Mouse (Mus musculus) gastrocnemius, postnatal 10 days (tissue): ENCODE measurements around the gene Blm. TPM values are rescaled to one million over a fixed set of nuclear protein-coding genes. Genes with fewer than 3 reads are reported as not detected.

Experiments
- DNase-seq: peaks from one replicate; pipeline ENCODE4 v3.0.0; 2021; ENCODE audit warnings: mixed read lengths
- total RNA-seq, 2 experiments: library from RNA; stranded (reverse); gene quantifications; 2 replicates each; pipeline ENCODE4 v1.2.3; 2021

Blm gene
- total RNA-seq, 2 experiments from 2014 or later = 5.4 to 6.3 TPM

DNA sequence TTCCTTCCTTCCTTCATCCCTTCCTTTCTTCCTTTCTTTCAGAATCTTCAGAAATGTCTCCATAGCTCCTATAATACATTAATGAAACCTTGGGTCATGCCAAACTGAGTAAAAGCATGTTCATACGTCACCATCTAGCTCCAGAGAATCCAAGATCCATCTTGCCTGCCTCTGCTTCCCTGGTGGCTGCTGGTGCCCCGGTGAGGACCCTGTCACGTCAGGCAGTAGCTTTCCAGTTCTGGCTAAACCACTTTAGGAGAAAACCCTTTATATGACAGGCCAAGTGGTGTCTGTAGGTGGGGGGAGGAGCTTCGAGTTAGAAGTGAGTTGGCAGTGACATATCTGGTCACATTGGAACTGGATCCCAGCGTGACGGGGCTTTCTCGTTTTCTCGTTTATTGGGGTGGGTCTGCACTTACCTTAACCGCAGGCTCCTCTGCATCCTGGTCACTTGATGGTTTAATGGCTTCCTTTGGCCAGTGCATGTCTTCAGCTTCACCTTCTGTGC is 129.7 kb downstream of the Blm start, which contains the start of gene Furin:
Gene Furin (minus strand): TSS at position 249 of the 508 bp plus-strand sequence.
- no peak for DNase-seq

Other genes with a start within 250 kb of the Blm start
- gene Prc1, start 240.7 kb downstream of the Blm start, total RNA-seq = 10 to 100 TPM; 18.4 to 23.2 TPM
- gene Rccd1, start 210.7 kb downstream of the Blm start, total RNA-seq = 10 to 100 TPM in 1 of 2 experiments, 1 to 10 TPM in 1; 6.6 to 11.3 TPM
- gene Unc45a, start 194.1 kb downstream of the Blm start, total RNA-seq = 10 to 100 TPM; 11.8 to 16.4 TPM
- gene Hddc3, start 192.0 kb downstream of the Blm start, total RNA-seq = 10 to 100 TPM; 39.9 to 45.0 TPM
- gene Man2a2, start 163.7 kb downstream of the Blm start, total RNA-seq = 10 to 100 TPM; 92.2 to 97.2 TPM
- 10 to 100 TPM in 1 of 2 experiments, 1 to 10 TPM in 1; 9.4 to 12.1 TPM for gene Fes, start 147.2 kb downstream of the Blm start, total RNA-seq
- gene Furin, start 129.7 kb downstream of the Blm start, total RNA-seq = 10 to 100 TPM; 63.1 to 68.1 TPM
- gene Crtc3, start 153.8 kb upstream of the Blm start, total RNA-seq = 10 to 100 TPM; 16.7 to 25.1 TPM